Mouse (Mus musculus): ENCODE data around the gene Dpp4.

DNA sequence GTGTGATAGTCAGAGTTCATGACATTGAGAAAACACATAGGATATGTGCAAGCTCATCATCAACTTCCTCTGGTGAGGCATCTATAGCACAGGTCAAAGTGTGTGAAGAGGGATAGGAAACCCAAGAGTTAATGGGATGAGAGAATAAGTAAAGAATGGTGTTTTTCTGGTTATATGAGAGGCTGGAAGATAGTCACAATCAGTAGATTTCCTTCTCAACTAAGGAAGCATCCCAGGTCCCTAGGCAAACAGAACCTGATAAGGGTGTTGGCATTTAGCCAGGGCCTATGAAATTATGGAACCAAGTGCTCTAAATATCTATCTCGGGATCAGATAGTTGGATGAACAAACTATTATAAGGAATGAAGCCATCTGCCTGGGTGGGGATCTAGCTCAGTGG lies 15.2 kb downstream of the Dpp4 start:
- no peak for TF ChIP-seq CTCF (IDR thresholded peaks at IDR 0.05; ENCODE audit: borderline replicate concordance, extremely low read depth, insufficient read depth, insufficient read length)
- TF ChIP-seq POLR2A (IDR thresholded peaks at IDR 0.05; ENCODE audit: borderline replicate concordance, extremely low read depth, insufficient read depth, insufficient read length, poor library complexity, severe bottlenecking): no peak

Data from brain, embryonic 14.5 days (tissue).